Mouse (Mus musculus): ENCODE data around the gene Ppp2r5e. TPM values are rescaled to one million over a fixed set of nuclear protein-coding genes. Genes with fewer than 3 reads are reported as not detected.
A peak's percentile ranks its signal among the peaks of the same experiment; 100 is the strongest.

Ppp2r5e gene
- total RNA-seq (2022) = 10 to 100 TPM; 32.3 to 37.5 (median 33.5) TPM

DNA sequence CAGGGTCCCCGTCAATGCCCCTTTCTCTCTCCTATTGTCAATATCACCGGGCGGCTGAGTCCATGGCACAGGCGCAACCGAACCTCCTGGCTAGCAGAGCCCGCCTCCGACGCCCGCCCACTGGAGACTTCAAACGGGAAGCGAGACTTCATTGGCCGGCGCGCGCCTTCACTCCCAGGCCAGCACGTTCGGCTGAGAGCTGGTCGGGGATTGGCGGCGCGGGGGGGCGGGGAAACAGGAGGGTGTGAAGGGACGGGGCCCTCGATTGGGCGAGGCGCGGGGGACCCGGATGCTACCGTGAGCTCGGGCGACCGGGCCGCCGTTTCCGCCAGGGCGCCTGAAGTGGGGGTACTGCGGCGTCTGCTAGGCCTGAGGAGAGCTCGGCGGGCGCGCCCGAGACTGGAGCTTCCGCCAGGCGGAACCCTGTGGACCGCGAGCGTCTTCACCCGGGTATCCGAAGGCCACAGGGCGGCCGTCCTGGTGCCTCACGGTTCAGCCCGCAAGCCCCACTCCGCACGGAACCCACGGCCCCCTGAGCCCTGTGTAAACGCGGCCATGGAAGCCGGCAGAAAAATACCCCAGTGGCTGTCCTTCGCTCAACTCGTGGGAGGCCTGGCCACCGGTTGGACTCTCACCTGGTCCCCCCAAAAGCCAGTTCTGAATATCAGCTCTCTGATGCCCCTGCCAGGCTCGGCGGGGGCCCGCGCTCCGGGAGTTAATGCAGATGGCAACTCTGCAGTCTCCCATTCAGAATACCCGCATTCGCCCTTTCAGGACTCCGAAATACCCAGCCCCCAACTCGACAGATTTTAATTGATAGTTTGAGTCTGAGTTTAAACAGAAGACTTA, at the start of gene Ppp2r5e:
Gene Ppp2r5e (minus strand): TSS at position 92 of the 849 bp plus-strand sequence.
- peak; percentile 98 for DNase-seq (ENCODE audit: low spot score in 2 of 2)

DNA sequence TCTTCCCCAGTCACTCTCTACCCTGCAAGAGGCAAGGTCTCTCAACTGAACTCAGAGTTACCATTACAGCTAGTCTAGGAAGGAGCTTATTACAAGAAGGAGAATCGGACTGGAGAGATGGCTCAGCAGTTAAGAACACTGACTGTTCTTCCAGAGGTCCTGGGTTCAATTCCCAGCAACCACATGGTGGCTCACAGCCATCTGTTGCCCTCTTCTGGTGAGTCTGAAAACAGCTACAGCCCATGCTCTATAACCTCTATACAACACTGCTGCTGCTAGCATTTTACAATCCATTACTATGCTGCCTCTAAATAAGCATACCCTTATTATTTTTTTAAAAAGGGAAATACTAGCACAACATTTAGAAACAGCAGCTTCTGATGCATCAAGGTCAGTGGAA, 49.7 kb upstream of the Ppp2r5e start:
- no peak for DNase-seq (ENCODE audit: low spot score in 2 of 2)

DNA sequence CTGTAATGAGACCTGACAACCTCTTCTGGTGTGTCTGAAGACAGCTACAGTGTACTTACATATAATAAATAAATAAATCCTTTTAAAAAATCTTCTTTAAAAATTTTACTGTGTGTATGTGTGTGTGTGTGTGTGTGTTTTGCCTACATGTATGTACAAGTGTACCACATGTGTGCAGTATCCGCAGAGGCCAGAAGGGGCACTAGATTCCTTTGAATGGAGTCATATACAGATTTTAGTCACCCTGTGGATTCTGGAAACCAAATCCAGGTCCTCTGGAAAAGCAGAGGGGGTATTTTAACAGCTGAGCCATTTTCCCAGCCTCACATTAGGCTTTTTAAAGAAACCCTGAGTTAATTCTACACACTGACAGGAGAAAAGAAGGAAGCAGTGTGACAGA, 45.7 kb upstream of the Ppp2r5e start:
- DNase-seq (ENCODE audit: low spot score in 2 of 2) = no peak

DNA sequence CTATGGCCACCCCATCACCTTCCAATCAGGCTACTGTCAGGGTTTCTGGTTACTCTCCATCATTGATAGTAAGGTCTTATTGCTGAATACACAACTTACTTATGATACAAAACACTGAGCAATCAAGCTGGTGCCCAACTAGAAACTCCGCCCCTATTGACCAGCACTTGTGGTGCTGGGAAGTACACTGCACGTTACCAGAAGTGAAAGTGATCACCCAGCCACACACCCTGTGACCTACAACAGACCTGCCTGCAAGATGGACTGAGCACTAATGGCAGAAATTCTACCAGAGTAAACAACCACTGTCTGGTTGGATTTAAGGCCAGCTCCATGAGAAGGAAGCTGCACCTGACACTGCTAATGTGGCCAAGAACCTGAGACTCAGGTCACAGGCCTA, 42.3 kb upstream of the Ppp2r5e start:
- no peak for DNase-seq (ENCODE audit: low spot score in 2 of 2)

DNA sequence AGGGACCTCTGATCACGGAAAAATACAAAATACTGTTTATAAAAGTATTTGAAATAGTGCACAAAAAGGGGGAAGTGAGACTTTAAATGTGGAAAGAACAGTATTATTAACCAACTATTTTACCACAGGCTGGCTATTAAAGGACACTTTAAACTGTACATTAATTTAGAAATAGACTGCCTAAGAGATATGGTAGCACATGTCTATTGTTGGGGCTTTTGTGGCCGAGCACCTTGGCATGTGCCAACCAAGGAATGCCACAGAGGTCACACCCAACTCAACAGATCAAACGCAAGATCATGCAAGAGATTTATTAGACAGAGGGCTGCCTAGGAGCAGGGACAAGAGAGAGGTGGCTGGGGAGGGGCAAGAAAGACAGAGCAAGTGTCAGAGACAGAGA, 41.1 kb upstream of the Ppp2r5e start:
- no peak for DNase-seq (ENCODE audit: low spot score in 2 of 2)

DNA sequence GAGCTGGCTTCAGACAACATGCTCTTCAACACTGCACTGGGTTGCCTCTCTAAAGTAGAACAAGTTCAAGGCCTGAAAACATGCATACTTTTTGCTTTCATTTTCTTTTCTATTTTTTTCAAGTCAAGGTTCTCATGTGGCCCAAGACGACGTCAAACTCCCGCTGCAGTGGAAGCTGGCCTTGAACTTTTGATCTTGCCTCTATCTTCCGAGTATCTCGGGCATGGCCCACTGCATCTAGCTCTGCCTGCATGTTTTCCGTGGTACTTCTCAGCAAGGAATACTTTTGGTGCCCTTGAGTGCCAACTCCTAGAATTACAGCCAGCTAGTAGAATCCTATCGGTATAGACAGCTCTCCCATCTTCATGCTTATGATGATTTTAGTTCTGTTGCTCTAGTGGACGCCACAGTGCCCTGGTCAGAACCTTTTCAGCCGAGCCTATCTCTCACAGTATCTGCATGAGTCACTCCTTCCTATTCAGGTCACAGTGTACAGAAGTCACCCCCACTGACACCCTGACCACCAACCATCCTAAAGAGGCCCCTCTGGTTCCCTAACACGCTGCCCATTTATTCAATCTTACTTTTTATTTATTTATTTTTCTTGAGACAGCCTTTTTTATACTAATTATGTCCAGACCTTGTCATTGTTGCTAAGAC, 39.9 kb upstream of the Ppp2r5e start:
- DNase-seq (ENCODE audit: low spot score in 2 of 2) = no peak

DNA sequence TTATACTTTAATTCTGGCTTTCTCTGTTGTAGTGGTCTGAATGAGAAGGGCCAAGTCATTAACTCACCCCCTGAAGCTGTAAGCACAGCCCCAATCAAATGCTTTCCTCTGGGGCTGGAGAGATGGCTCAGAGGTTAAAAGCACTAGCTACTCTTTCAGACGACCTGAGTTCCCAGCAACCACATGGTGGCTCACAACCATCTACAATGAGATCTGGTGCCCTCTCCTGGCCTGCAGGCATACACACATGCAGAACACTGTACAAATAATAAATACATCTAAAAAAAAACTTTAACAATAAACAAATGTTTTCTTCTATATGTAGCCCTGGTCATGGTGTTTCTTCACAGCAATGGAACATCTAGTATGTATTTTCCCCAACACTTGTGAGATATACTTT, 33.6 kb upstream of the Ppp2r5e start:
- no peak for DNase-seq (ENCODE audit: low spot score in 2 of 2)

DNA sequence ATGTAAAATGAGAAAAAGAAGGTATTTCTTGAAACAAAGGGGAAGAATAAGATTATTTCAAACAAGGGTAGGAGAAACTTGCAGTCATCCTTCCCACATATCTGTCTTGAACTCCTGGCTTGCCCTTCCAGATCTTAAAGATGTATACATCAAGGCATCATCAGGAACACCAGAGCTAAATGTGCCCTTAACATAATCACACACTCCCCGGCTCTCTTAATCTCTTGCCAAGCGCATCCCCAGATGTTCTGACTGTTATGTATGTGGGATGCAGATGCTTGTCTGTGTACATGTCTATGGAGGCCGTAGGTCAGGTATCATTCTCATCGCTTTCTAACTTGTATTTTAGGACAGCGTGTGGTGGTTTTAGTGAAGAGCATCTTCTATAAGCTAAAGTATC, 27.2 kb upstream of the Ppp2r5e start:
- no peak for DNase-seq (ENCODE audit: low spot score in 2 of 2)

DNA sequence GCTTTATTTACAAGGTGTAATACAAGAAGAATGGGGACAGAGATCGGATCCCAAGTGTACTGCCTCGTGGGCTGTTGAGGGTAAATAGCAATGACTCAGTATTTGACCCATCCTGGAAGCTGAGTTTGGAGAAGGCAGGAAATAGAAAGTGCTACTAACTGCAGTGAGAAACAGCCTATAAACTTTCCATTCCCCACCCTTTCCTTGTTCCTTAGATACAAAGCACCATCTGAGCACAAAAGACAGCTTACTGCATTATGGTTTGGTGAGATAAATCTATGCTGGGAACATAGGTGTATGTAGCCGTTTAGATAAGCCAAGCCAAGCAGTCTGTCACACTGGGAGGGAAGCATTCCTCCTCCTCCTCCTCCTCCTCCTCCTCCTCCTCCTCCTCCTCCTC, 26.8 kb upstream of the Ppp2r5e start:
- DNase-seq (ENCODE audit: low spot score in 2 of 2) = no peak

DNA sequence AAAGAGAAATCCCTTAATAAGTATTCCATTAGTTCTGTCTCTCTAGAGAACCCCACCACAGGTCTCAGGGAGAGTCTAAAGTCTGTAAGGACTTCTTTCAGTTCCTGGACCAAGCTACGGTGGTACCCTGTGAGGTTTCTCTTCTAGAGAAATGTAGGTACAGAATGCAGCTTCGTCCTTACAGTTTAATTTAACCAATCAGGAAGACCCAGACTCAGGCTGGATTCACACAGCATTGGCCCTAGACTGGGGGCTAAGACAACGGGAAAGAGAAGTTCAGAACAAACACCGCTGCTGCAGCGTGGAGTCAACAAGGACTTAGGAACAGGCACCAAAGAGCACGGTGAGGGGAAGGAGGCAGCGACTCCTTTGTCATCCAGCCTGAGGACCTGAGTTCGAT, 20.8 kb upstream of the Ppp2r5e start:
- no peak for DNase-seq (ENCODE audit: low spot score in 2 of 2)

DNA sequence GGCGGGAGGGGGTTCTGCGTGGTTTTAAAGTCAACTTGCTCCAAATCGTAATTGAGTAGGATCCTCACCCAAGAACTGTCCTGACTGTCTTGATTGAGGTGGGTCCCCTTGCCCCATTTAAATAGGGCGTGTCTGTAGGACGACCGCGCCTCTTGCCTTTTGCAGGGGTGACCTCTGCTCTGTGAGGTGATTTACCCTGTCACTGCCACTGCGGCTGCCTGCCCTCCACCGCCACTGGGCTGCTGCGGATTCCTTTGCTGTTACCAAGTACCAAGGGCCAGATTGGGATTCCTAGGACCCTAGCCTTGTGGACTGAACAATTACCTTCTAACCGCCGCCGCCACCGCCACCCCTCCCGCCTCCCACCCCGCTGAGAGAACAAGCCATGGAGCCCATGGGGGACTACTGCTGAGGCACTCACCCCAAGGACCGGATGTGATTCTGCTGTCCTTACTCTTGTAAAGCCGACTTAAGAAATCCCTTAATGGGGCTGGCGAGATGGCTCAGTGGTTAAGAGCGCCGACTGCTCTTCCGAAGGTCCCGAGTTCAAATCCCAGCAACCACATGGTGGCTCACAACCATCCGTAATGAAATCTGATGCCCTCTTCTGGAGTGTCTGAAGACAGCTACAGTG, 20.2 kb upstream of the Ppp2r5e start:
- no peak for DNase-seq (ENCODE audit: low spot score in 2 of 2)

DNA sequence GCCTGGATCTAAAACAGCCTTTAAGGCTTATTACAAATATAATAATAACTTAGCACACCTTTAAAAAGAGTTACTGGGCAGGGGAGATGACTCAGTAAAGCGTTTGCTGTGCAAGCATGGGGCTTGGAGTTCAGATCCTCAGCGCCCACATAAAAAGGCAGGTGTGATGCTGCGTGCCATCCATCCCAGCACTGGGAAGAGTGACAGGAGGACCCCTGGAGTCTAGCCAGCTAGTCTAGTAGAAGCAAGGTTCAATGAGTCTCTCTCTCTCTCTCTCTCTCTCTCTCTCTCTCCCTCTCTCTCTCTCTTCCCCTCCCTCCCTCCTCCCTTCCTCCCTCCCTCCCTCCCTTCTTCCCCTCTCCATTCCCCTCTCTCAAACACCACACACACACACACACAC, 19.5 kb upstream of the Ppp2r5e start:
- no peak for DNase-seq (ENCODE audit: low spot score in 2 of 2)

DNA sequence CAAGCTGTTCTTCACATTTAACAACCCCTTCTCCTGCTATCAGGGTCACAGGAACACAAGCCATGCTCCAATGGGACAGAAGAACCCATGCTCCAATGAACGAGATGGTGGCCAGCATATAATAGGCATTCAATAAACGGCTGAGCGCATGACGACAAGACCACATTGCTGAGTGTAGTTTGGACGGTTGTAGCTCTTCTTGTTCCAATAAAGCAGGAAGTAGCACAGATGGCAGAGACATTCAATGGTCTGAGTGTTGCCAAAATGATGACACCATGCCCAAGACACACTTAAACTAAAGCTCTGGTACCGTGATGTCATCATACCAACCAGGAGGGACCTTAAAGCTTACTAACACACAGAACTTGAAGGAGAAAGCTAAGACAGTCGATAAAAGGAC, 16.7 kb upstream of the Ppp2r5e start:
- DNase-seq (ENCODE audit: low spot score in 2 of 2) = no peak

DNA sequence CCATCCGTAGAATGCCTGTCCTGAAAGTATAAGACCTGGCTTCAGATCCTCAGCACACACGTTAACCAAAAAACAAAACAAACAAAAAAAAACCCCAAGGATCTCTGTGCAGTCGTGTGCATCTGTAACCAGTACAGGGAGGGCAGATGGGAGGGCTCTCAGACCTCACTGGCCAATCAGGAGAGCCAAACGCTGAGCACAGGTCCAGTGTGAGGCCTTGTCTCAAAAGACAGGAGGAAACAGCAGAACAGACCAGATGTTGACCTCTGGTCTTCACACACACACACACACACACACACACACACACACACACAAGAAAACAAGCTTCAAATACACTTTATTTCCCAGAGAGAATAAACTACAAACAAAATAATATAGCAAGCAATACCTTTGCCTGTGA, 3.4 kb upstream of the Ppp2r5e start:
- DNase-seq (ENCODE audit: low spot score in 2 of 2) = no peak

DNA sequence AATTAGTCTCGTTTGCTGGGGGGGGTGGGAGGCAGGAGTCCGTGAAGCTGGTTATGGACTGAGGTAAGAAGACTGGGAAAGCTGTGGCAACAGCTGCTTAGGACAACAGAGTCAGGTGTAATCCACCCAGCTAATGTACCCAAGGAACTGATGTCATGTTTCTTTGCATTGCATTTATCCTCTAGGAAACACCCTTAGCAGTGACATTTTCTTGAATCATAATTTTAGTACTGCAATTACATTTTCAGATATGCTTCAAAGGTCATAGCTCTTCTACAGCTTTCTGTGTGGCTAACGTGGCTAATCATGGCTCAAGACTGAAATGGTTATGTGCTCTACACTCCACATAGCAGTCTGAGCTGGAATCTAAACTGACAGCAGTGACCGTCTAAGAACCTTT, 2.9 kb upstream of the Ppp2r5e start:
- no peak for DNase-seq (ENCODE audit: low spot score in 2 of 2)

DNA sequence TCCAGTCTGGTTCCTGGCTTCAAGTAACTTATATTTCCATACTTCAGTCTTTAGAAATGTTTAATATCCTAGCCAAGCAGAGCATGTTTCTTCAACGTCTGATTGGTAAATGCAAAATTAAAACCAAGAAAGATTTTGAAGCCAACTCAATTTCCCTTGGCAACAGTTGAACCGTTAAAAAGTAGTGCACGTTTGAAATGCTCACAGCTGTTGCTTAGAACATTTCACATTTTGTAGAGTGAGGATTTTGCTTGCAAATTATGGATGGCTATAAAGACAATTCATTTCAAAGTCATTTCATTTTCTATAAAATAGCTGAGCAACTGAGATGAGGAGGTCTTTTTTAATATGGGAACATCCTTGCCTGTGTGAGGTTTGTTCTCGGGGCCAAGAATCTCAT, 1.7 kb upstream of the Ppp2r5e start:
- no peak for DNase-seq (ENCODE audit: low spot score in 2 of 2)

DNA sequence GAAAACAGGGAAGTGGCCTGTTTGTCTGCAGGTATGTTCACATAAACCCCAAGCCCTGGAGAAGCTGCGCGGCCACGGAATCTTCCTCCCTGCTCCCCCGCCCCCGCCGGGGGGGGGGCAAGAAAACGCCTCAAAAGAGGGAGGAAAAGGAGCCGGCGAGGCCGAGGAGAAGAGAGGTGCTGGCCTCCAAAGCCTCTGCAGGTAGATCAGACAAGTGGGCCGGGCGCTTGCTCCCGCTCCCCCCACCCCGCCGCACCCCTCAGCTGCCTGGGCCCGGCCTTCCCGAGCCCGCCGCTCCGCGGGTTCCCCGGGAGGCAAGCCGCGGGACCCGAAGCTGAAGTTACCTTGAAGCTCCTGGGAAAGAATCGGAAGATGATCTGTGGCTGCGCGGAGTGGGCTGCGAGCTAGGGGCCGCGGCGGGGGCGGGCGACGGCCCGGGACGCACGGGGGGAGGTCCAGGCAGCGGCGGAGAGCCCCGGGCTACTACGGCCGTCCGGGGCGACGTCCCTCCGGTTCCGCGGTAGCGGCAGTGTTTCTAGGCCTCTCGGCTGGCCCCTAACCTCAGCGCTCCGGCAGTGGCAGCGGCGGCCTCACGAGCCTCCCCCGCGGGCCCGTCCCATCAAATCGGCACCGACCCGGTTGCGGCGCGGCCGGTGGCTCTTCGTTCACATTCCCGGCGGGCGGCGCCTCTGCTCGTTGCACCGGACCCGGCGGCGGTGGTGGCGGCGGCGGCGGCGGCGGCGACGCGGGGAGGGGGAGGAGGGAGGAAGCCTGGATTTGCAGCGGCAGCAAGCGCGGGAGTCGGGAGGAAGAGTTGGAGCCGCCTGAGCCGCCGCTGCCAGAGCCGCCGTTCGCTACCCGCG, 523 bp downstream of the Ppp2r5e start:
- DNase-seq (ENCODE audit: low spot score in 2 of 2) = peak in 1 of 2 experiments; percentile 25

DNA sequence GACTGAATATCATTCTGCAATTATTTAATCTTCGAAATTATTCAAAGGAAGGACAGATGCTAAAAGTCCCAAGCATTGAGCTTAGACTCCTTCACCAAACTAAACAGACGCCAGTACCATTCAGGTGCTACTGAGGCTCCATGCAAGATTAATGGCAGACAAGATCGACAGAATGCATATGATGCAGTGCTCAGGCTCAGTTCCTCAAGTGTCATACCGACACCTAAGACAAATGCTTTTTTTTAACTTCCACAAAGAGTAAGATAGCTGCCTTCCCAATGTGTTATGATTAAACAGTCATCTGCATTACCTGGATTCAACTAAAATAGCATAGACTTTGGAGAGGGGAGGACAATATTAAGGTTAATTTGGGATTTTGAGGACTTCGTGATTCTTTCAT, 1.6 kb downstream of the Ppp2r5e start:
- no peak for DNase-seq (ENCODE audit: low spot score in 2 of 2)

DNA sequence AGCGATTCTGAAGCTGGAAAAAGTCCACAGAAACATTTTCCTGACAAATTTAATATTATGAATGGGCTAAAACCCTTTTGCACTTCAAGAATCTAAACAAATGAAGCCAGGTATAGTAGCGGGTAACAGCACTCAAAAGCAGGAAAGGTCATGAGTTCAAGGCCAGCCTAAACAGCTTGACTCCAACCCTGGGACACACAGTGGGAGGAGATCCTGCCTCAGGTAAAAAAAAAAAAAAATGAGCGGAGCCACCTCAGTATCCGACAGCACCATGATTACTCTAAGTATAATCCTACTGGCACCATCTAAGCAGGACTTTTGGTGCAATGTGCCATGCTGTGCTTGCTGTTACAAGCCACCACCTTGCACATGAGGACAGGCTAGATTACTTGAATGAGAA, 2.2 kb downstream of the Ppp2r5e start:
- no peak for DNase-seq (ENCODE audit: low spot score in 2 of 2)

DNA sequence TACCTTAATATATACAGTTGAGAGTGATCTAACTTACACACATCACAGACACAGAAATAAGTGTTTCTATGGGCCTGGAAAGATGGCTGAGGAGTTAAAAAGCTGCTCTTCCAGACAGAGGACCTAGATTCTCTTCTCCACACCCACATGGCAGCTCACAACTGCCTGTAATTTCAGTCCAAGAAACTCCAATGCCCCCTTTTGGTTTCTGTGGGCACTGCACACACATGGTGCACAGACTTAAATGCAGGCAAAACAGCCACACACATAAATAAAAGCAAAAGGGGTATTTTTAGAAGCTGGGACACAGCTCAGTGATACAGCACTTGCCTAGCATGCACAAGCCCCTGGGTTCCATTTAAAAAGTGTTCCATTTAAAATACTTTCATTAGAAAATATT, 8.5 kb downstream of the Ppp2r5e start:
- no peak for DNase-seq (ENCODE audit: low spot score in 2 of 2)

DNA sequence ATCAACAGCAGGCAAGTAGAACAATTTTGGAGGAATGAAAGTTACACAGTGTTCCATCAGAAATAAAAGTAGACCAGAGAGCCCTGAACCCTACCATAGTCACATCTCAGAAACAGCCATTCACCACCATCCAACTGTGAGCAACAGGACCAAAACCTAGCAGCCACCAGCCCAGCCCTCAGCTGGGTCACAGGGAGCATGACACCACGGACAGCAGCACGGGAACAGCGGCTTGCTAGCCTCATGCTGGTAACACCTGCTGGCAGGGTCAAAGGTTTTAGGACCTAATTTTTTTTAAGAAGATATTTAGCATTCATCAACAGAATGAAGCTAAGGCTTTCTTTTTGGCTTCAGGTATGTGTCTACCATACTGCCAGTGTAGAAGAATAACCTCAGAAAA, 12.3 kb downstream of the Ppp2r5e start:
- no peak for DNase-seq (ENCODE audit: low spot score in 2 of 2)

DNA sequence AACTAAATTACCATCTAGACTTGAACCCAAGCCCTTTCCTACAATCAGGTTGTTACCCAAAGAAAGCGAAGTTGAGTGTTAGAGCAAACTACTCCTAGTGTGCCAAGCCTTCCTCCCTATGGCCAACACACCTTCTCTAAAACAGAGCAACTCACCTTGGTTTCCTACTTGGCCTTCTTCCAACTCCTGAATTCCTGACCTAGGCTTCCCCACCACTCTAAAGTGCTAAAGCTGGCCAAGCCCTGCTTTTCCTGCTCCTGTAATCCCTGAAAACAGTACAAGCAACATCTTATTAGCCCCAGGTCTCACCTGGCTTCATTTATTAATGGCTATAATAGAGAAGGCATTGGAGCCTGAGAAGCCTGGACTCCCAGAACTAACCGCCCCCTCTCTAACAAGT, 17.0 kb downstream of the Ppp2r5e start:
- DNase-seq (ENCODE audit: low spot score in 2 of 2) = no peak

All from gastrocnemius, adult 8-10 months (tissue).